Mouse (Mus musculus) stomach, embryonic 16.5 days (tissue): ENCODE measurements around the gene Zfp712. TPM values are rescaled to one million over a fixed set of nuclear protein-coding genes. Genes with fewer than 3 reads are reported as not detected.

Experiments
- ATAC-seq: fragments of 200-750 bp; cut with Nextera tagmentation; 2 replicates; pipeline ENCODE4 v1.8.0; 2017; ENCODE audit warnings: moderate number of reproducible peaks, moderate TSS enrichment; ENCODE audit not compliant: insufficient read depth, low FRiP score
- H3K27ac ChIP-seq: fragments of 300-500 bp; sonication (generic); 2 replicates; pipeline ENCODE4 v1.5.1; 2014; ENCODE audit warnings: low read length
- H3K27me3 ChIP-seq: fragments of 300-500 bp; sonication (generic); 2 replicates; pipeline ENCODE4 v1.6.1; 2014; ENCODE audit warnings: low read length, control low read depth, mixed read lengths; ENCODE audit not compliant: control insufficient read depth, insufficient read depth
- H3K36me3 ChIP-seq: fragments of 300-500 bp; sonication (generic); 2 replicates; pipeline ENCODE4 v1.6.1; 2014; ENCODE audit warnings: low read length; ENCODE audit not compliant: control insufficient read depth, insufficient read depth
- H3K4me1 ChIP-seq: fragments of 300-500 bp; sonication (generic); 2 replicates; pipeline ENCODE4 v1.6.1; 2014; ENCODE audit warnings: low read length, control low read depth, mixed read lengths; ENCODE audit not compliant: control insufficient read depth, insufficient read depth
- H3K4me2 ChIP-seq: fragments of 300-500 bp; sonication (generic); 2 replicates; pipeline ENCODE4 v1.6.1; 2014; ENCODE audit warnings: low read depth, low read length, mixed read lengths
- H3K4me3 ChIP-seq: fragments of 300-500 bp; sonication (generic); replicated peaks from 2 replicates; pipeline ENCODE4 v1.5.1; 2014; ENCODE audit warnings: mild to moderate bottlenecking, low read length
- H3K9ac ChIP-seq: fragments of 300-500 bp; sonication (generic); 2 replicates; pipeline ENCODE4 v1.6.1; 2014; ENCODE audit warnings: low read length
- H3K9me3 ChIP-seq: fragments of 300-500 bp; sonication (generic); replicated peaks from 2 replicates; pipeline ENCODE4 v1.6.1; 2016; ENCODE audit warnings: low read length, control low read depth; ENCODE audit not compliant: control insufficient read depth
- WGBS: fragments of 180-500 bp; shearing (Covaris S2); extraction: QIAGEN DNeasy Blood & Tissue Kit; methylation state at CpG from one replicate; pipeline ENCODE4 v1.1.7; 2014; 5-methylcytosine and 5-hydroxymethylcytosine counted together
- polyA plus RNA-seq: library from polyadenylated mRNA; unstranded; fragments of >200 nt; fragmentation: Nextera tagmentation; extraction: Ambion mirVana; gene quantifications from 2 replicates; pipeline ENCODE4 v1.2.1, GENCODE M21; 2015

Zfp712 gene
- 3.9 TPM in 2 replicates for polyA plus RNA-seq

- WGBS = under 1% methylated on average over 27 of the region's 27 CpGs
Measured at GRCm38 (mm10) chr13:67060786-67061358, at the start of gene Zfp712. Gene Zfp712 (minus strand): TSS chr13:67061170.

GRCm38 (mm10) chr13:67108821-67109206 lies 47.8 kb upstream of the Zfp712 start:
- Histone ChIP-seq H3K27ac (peak overlapping the region; percentile 40), H3K9me3 (no peaks in the 10 kb centered on the region), H3K36me3 (peaks cover 9% of the 10 kb centered on the region), H3K4me2 (peak overlapping the region; percentile 55), H3K27me3 (no peaks in the 10 kb centered on the region), H3K4me1 (peaks cover 8% of the 10 kb centered on the region), H3K9ac (peak overlapping the region; percentile 17; the same call in 1 of the 2 replicates), H3K4me3 (peak overlapping the region; percentile 81)
- ATAC-seq = peak; percentile 51; the same call in 1 of the 2 replicates
- WGBS = 4% methylated on average over 9 of the region's 9 CpGs

More at GRCm38 (mm10) chr13:67060786-67061358, at the start of gene Zfp712:
- Histone ChIP-seq H3K9me3 (no peaks in the 10 kb centered on the region), H3K27me3 (no peaks in the 10 kb centered on the region), H3K4me3 (peak within 1 kb of the TSS; percentile 74), H3K4me1 (peaks cover 3% of the 10 kb centered on the region; the same call in 1 of the 2 replicates), H3K27ac (peak within 1 kb of the TSS; percentile 89), H3K4me2 (peak within 1 kb of the TSS; percentile 67), H3K36me3 (no peaks in the 10 kb centered on the region), H3K9ac (peak within 1 kb of the TSS; percentile 82)
- peak; percentile 97 for ATAC-seq

DNA sequence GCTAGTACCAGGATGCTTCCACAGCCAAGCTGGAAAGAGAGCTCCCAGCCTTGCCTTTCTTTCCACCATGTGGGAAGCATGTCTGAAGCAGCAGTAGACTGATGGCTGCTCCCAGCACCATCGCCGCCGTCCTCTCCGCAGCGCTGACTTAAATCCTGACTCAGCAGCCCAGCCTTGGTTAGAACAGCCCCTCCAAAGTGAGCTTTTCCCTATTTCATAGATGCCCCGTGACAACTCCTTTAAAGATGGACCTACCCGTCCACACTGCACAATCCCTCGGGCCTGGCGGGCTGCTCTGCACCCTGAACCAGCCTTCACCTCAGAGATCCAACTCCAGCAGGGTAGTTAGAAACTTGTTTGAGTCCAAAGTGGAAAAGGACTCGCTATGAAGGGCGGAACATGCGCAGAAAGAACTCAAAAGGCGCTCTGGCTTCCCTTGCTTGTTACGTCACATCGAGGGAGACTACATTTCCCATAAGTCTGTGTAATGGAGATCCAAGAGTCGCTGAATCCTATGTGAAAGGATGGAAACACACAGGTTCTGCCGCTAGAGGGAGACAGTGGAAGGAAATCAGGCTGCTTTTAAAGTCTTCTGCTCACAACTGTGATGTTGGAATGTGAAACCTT lies 47.3 kb upstream of the Zfp712 start, which contains the start of gene Gm28557:
TSS of gene Gm28557 (minus strand) at position 411 of the 627 bp plus-strand sequence.
- H3K9ac ChIP-seq = peak within 1 kb of the TSS; percentile 87
- peak within 1 kb of the TSS; percentile 71 for H3K4me2 ChIP-seq
- H3K4me3 ChIP-seq = peak within 1 kb of the TSS; percentile 81
- peaks cover 8% of the 10 kb centered on the region for H3K4me1 ChIP-seq
- H3K27ac ChIP-seq = peak within 1 kb of the TSS; percentile 97
- no peaks in the 10 kb centered on the region for H3K9me3 ChIP-seq
- peak; percentile 98 for ATAC-seq
- H3K36me3 ChIP-seq = peaks cover 9% of the 10 kb centered on the region
- H3K27me3 ChIP-seq = no peaks in the 10 kb centered on the region
- under 1% methylated on average over 17 of the region's 17 CpGs for WGBS

- peak overlapping the region; percentile 87 for H3K9ac ChIP-seq
- H3K4me1 ChIP-seq = peaks cover 8% of the 10 kb centered on the region
- H3K4me3 ChIP-seq = peak overlapping the region; percentile 81
- ATAC-seq = no peak
- WGBS = 42% methylated on average over 9 of the region's 9 CpGs
- H3K36me3 ChIP-seq = peaks cover 9% of the 10 kb centered on the region
- no peaks in the 10 kb centered on the region for H3K9me3 ChIP-seq
- H3K27ac ChIP-seq = peak overlapping the region; percentile 97
- H3K27me3 ChIP-seq = no peaks in the 10 kb centered on the region
- peak overlapping the region; percentile 71 for H3K4me2 ChIP-seq
Measured at GRCm38 (mm10) chr13:67107681-67108080, 46.7 kb upstream of the Zfp712 start.

DNA sequence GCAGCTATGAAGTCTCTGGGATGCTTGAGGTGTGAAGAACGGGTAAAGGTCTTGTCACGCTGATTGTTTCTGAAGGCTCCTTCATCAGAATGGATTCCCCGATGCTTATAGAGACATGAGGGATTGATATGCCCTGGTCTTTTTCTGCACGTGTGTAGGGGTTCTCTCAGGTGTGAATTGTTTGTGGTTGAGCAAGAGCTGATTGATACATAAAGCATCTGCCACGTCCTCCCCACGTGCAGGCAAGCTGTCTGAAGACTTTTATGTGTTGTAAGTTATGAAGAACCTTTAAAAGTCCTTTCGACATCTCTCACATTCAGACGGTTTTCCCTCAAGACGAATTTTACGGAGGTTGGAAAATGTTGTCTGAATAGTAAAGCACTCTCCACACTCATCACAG lies 36.9 kb upstream of the Zfp712 start, which contains the start of gene Zfp708:
TSS of gene Zfp708 (minus strand) at position 101 of the 400 bp plus-strand sequence.
- no peak within 1 kb of the TSS for H3K4me3 ChIP-seq
- no peak within 1 kb of the TSS for H3K9ac ChIP-seq
- H3K36me3 ChIP-seq = no peaks in the 10 kb centered on the region
- no peak within 1 kb of the TSS for H3K4me2 ChIP-seq
- no peak within 1 kb of the TSS for H3K27ac ChIP-seq
- ATAC-seq = no peak
- no peaks in the 10 kb centered on the region for H3K9me3 ChIP-seq
- H3K4me1 ChIP-seq = no peaks in the 10 kb centered on the region
- 92% methylated on average over 10 of the region's 10 CpGs for WGBS
- no peaks in the 10 kb centered on the region for H3K27me3 ChIP-seq

DNA sequence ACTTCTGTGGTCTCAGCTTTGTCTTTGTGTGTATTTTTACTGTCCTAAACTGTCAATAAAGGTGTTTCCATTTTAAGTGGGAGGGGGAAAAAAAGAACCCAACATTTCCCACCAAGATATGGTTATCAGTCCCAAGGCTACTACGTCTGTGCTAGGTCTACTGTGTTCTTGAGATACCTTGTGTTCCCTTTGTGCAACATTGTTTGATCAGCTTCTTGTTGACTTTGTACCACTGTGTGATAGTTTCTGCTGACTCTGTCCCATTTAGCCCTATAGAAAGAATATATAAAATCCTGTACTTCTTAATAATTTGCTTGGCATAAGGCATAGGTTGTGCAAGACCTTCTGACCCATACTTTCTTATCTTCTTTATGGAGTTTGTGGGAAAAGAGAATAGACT lies 29.2 kb upstream of the Zfp712 start:
- 63% methylated on average over 1 of the region's 1 CpGs for WGBS
- ATAC-seq = no peak
- no peak overlapping the region for H3K9ac ChIP-seq

DNA sequence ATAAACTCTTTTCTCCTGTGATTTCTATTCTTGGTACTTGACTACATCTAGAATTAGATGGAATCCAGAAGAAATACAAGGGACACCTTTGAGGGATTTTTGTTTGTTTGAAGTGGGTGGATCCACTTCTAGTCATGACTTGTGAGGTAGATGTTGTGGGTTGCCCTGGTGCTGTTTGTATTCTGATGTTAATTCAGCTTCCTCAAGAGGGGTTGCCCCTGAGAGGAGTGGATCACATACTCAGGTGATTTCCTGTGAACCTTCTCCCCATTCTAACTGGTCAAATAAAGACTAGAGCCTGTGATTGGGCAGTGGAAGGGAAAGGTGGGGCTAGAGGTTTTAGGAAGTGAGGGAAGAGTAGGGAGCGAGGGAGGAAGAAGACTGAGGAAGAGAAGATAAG lies 21.0 kb upstream of the Zfp712 start:
- Histone ChIP-seq H3K36me3 (0 out of 2 replicates have a peak, but pooled peaks cover 2% of the 10 kb centered on the region), H3K4me1 (peaks cover 3% of the 10 kb centered on the region; the same call in 1 of the 2 replicates), H3K9ac (peak overlapping the region; percentile 82; the same call in 1 of the 2 replicates), H3K27ac (peak overlapping the region; percentile 96), H3K9me3 (no peaks in the 10 kb centered on the region), H3K4me3 (peak overlapping the region; percentile 73), H3K27me3 (no peaks in the 10 kb centered on the region), H3K4me2 (peak overlapping the region; percentile 66)
- no peak for ATAC-seq
- WGBS = 67% methylated on average over 1 of the region's 1 CpGs

More for the DNA sequence above, 29.2 kb upstream of the Zfp712 start:
- no peaks in the 10 kb centered on the region for H3K27me3 ChIP-seq
- no peak overlapping the region for H3K27ac ChIP-seq
- H3K9me3 ChIP-seq = no peaks in the 10 kb centered on the region
- no peak overlapping the region for H3K4me3 ChIP-seq
- H3K4me2 ChIP-seq = no peak overlapping the region
- no peaks in the 10 kb centered on the region for H3K4me1 ChIP-seq
- H3K36me3 ChIP-seq = no peaks in the 10 kb centered on the region

DNA sequence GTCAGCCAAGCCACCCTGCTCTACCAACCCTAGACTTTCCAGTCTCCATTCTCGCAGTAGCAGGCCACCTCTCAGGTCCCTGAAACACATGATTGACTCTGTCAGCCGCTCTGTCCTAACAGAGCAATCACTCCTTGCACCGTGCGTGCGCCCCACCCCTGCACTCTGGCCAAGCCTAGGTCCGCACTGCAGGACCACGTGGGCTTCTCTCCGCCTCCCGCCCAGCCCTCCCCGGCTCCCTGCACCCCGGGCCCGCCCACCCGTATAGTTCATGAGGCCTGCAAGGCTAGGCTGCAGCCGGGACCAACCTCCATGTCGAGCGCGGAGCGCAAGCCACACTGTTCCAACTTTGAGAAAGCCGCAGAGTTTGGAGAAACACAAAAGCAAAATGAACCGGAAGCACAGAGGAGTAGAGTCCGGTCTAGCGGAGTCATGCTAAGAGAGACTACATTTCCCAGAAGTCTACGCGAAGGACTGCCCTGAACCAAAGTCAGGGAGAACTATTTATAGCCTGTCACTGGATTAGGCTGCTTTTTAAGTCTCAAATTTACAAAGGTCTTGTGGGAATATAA lies 20.3 kb upstream of the Zfp712 start:
- Histone ChIP-seq H3K9me3 (no peaks in the 10 kb centered on the region), H3K9ac (peak overlapping the region; percentile 82), H3K4me3 (peak overlapping the region; percentile 73), H3K27me3 (no peaks in the 10 kb centered on the region), H3K4me1 (peaks cover 3% of the 10 kb centered on the region; the same call in 1 of the 2 replicates), H3K4me2 (peak overlapping the region; percentile 66), H3K27ac (peak overlapping the region; percentile 96), H3K36me3 (0 out of 2 replicates have a peak, but pooled peaks cover 3% of the 10 kb centered on the region)
- under 1% methylated on average over 24 of the region's 24 CpGs for WGBS
- peak; percentile 99 for ATAC-seq

- Histone ChIP-seq H3K9ac (no peak overlapping the region), H3K27me3 (no peaks in the 10 kb centered on the region), H3K9me3 (peaks cover 4% of the 10 kb centered on the region; the same call in 1 of the 2 replicates), H3K4me2 (no peak overlapping the region), H3K27ac (no peak overlapping the region), H3K4me1 (peaks cover 3% of the 10 kb centered on the region; the same call in 1 of the 2 replicates), H3K36me3 (peaks cover 18% of the 10 kb centered on the region), H3K4me3 (no peak overlapping the region)
- 94% methylated on average over 2 of the region's 2 CpGs for WGBS
- ATAC-seq = no peak
Measured at GRCm38 (mm10) chr13:67077244-67077643, 16.3 kb upstream of the Zfp712 start.
